Mouse (Mus musculus): ENCODE measurements at regions not wholly inside any gene's neighbourhood (a gene's known extent, or its start where the extent isn't known, plus 50 kb on each side); places are given as distances from the start of the nearest gene placed in this dataset.
"Not testable (repeated sequence)": the region's sequence is repeated elsewhere in the genome, so short reads cannot be mapped to it uniquely, and the experiment has no call there.

GRCm38 (mm10) chr9:9420326-9420725, 181.4 kb upstream of the Arhgap42 start:
- 81% methylated on average over 2 of the region's 2 CpGs for WGBS
- Histone ChIP-seq H3K27me3 (replicated peaks; ENCODE audit: control insufficient read depth, insufficient read depth, low read length) (no peaks in the 10 kb centered on the region), H3K36me3 (ENCODE audit: control insufficient read depth, insufficient read depth, low read length) (no peaks in the 10 kb centered on the region), H3K4me3 (ENCODE audit: insufficient read depth, low read depth, low read length) (no peak overlapping the region), H3K4me1 (ENCODE audit: control insufficient read depth, insufficient read depth, low read length) (no peaks in the 10 kb centered on the region), H3K27ac (ENCODE audit: insufficient read depth, low read depth, low read length) (no peak overlapping the region)
- no peak for TF ChIP-seq POLR2A (IDR thresholded peaks at IDR 0.05; ENCODE audit: low read depth, low read length)
- TF ChIP-seq CTCF (conservative IDR thresholded peaks at IDR 0.05; ENCODE audit: insufficient read depth, insufficient read length, low read depth, low read length), result no peak
- no peak for DNase-seq

- H3K4me1 ChIP-seq (ENCODE audit: control insufficient read depth, insufficient read depth, low read length), result no peaks in the 10 kb centered on the region
- DNase-seq, result no peak
- H3K27ac ChIP-seq (ENCODE audit: insufficient read depth, low read depth, low read length), result no peak overlapping the region
- no peaks in the 10 kb centered on the region for H3K36me3 ChIP-seq (ENCODE audit: control insufficient read depth, insufficient read depth, low read length)
- H3K4me3 ChIP-seq (ENCODE audit: insufficient read depth, low read depth, low read length), result no peak overlapping the region
- no peaks in the 10 kb centered on the region for H3K27me3 ChIP-seq (replicated peaks; ENCODE audit: control insufficient read depth, insufficient read depth, low read length)
- 55% methylated on average over 3 of the region's 3 CpGs for WGBS
- no peak for TF ChIP-seq CTCF (conservative IDR thresholded peaks at IDR 0.05; ENCODE audit: insufficient read depth, insufficient read length, low read depth, low read length)
- TF ChIP-seq POLR2A (IDR thresholded peaks at IDR 0.05; ENCODE audit: low read depth, low read length), result no peak
Observed at GRCm38 (mm10) chr9:9412460-9413181, 173.7 kb upstream of the Arhgap42 start.

DNA sequence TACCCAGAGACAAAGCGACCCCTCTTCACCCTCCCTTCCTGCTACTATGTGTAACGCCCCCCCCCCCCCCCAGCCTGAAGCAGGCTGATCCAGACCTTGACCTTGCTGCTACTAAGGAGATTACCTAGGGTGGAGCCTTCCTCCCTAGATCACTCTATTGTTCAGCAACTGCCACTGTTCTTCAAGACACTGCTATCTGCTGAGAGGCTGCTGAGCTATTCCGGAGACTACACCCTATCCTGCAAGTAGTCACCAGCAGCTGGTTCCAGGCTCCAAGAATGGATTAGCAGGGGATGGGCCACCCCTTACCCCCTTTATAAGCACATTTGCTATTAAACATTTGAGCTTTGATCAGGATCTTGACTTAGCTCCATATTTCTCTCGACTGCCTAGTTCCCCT, 155.3 kb upstream of the Arhgap42 start:
- not testable (repeated sequence) for H3K4me3 ChIP-seq (ENCODE audit: insufficient read depth, low read depth, low read length); H3K27ac ChIP-seq (ENCODE audit: insufficient read depth, low read depth, low read length); H3K36me3 ChIP-seq (ENCODE audit: control insufficient read depth, insufficient read depth, low read length); H3K4me1 ChIP-seq (ENCODE audit: control insufficient read depth, insufficient read depth, low read length); H3K27me3 ChIP-seq (replicated peaks; ENCODE audit: control insufficient read depth, insufficient read depth, low read length); DNase-seq
- 71% methylated on average over 4 of the region's 4 CpGs for WGBS

DNA sequence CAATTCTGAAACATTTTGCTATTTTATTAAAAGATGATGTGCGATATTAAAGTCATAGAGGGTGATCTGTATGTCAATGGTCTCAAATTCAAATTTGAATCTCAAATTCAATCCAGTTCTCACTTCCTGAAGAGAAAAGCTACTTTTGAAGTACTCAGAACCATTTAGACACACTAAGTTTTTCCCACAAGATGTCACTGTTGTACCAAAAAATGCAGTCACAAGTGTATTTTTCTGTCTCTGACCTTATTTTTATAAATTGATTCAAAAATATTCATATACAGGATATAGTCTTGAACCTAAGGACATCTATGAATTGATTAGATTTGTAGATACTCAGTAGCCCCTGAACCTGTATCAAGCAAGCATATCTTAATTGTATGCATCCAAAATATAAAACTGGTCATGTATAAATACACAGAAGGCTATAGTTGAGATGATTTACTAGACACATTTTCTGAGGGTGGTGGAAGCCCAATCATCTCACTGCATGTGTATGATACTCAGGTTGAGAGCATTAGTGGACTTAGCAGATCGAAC, 137.8 kb upstream of the Arhgap42 start:
- no peak for DNase-seq
- Histone ChIP-seq H3K4me3 (ENCODE audit: insufficient read depth, low read depth, low read length) (no peak overlapping the region), H3K27me3 (replicated peaks; ENCODE audit: control insufficient read depth, insufficient read depth, low read length) (no peaks in the 10 kb centered on the region), H3K36me3 (ENCODE audit: control insufficient read depth, insufficient read depth, low read length) (no peaks in the 10 kb centered on the region), H3K27ac (ENCODE audit: insufficient read depth, low read depth, low read length) (no peak overlapping the region), H3K4me1 (ENCODE audit: control insufficient read depth, insufficient read depth, low read length) (no peaks in the 10 kb centered on the region)
- no peak for TF ChIP-seq POLR2A (IDR thresholded peaks at IDR 0.05; ENCODE audit: low read depth, low read length)
- no peak for TF ChIP-seq CTCF (conservative IDR thresholded peaks at IDR 0.05; ENCODE audit: insufficient read depth, insufficient read length, low read depth, low read length)
- WGBS, result 66% methylated on average over 2 of the region's 2 CpGs

DNA sequence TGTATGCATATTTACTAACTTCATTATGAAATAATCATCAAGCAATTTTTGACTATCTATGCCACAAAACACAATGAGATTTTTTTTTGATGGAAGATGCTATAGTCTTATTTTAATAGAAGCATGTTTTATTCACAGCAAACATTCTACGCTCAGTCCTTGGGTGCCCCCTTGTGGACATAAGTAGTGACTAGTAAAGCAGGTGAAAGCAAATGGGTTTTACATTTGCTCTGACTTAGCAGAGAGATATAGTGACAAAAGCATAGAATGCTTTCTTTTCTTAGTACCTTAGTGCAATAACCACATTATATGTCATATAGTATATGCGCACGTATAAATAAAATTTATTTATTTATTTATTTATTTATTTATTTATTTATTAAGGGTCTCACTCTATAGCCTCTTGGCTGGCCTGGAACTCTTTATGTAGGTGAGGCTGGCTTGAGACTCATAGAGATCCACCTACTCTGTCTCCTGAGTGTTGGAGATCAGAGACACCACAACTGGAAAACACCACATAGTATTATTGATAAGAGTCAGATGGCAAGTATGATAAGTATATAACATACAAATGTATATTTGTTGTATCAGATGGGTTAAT, 136.5 kb upstream of the Arhgap42 start:
- WGBS, result 18% methylated on average over 3 of the region's 3 CpGs
- no peaks in the 10 kb centered on the region for H3K27me3 ChIP-seq (replicated peaks; ENCODE audit: control insufficient read depth, insufficient read depth, low read length)
- no peaks in the 10 kb centered on the region for H3K4me1 ChIP-seq (ENCODE audit: control insufficient read depth, insufficient read depth, low read length)
- TF ChIP-seq CTCF (conservative IDR thresholded peaks at IDR 0.05; ENCODE audit: insufficient read depth, insufficient read length, low read depth, low read length) (no peak; the same call in 1 of the 2 replicates), POLR2A (IDR thresholded peaks at IDR 0.05; ENCODE audit: low read depth, low read length) (no peak)
- DNase-seq, result peak; percentile 75
- no peak overlapping the region for H3K27ac ChIP-seq (ENCODE audit: insufficient read depth, low read depth, low read length)
- no peak overlapping the region for H3K4me3 ChIP-seq (ENCODE audit: insufficient read depth, low read depth, low read length)
- no peaks in the 10 kb centered on the region for H3K36me3 ChIP-seq (ENCODE audit: control insufficient read depth, insufficient read depth, low read length)

- H3K4me1 ChIP-seq (ENCODE audit: control insufficient read depth, insufficient read depth, low read length), result no peaks in the 10 kb centered on the region
- H3K27me3 ChIP-seq (replicated peaks; ENCODE audit: control insufficient read depth, insufficient read depth, low read length), result no peaks in the 10 kb centered on the region
- DNase-seq, result peak; percentile 21
- 55% methylated on average over 1 of the region's 1 CpGs for whole genome bisulfite sequencing
- no peak overlapping the region for H3K4me3 ChIP-seq (ENCODE audit: insufficient read depth, low read depth, low read length)
- TF ChIP-seq POLR2A (IDR thresholded peaks at IDR 0.05; ENCODE audit: low read depth, low read length), result no peak
- peak; percentile 57 for TF ChIP-seq CTCF (conservative IDR thresholded peaks at IDR 0.05; ENCODE audit: insufficient read depth, insufficient read length, low read depth, low read length)
- H3K36me3 ChIP-seq (ENCODE audit: control insufficient read depth, insufficient read depth, low read length), result no peaks in the 10 kb centered on the region
- H3K27ac ChIP-seq (ENCODE audit: insufficient read depth, low read depth, low read length), result no peak overlapping the region
Observed at GRCm38 (mm10) chr9:9372594-9372993, 133.7 kb upstream of the Arhgap42 start.

DNA sequence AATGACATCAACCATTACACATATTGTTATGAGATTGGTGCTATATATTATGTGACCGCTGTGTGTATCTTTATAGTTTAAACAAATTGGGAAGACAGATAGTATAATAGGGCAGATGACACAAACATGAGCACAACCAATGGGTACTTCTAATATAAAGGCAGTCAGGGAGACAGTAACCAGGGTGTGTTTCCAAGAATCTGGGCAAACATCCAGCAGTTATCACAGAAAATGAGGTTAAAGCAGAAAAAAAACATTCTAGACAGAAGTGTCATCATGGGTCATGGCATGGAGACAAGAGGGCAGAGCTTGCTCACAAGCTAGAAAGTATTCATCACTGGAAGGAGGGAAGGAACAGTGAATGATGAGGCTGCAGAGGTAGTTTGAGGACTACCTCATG, 129.8 kb upstream of the Arhgap42 start:
- Histone ChIP-seq H3K4me1 (ENCODE audit: control insufficient read depth, insufficient read depth, low read length) (no peaks in the 10 kb centered on the region), H3K27me3 (replicated peaks; ENCODE audit: control insufficient read depth, insufficient read depth, low read length) (no peaks in the 10 kb centered on the region), H3K36me3 (ENCODE audit: control insufficient read depth, insufficient read depth, low read length) (no peaks in the 10 kb centered on the region), H3K27ac (ENCODE audit: insufficient read depth, low read depth, low read length) (no peak overlapping the region), H3K4me3 (ENCODE audit: insufficient read depth, low read depth, low read length) (no peak overlapping the region)
- DNase-seq, result no peak
- 96% methylated on average over 1 of the region's 1 CpGs for WGBS
- no peak for TF ChIP-seq POLR2A (IDR thresholded peaks at IDR 0.05; ENCODE audit: low read depth, low read length)
